Mouse (Mus musculus): ENCODE data around the gene Batf. TPM values are rescaled to one million over a fixed set of nuclear protein-coding genes. Genes with fewer than 3 reads are reported as not detected.
"Not testable (repeated sequence)": the region's sequence is repeated elsewhere in the genome, so short reads cannot be mapped to it uniquely, and the experiment has no call there.

Batf gene
- polyA plus RNA-seq, 1 experiment from 2014 or later = 0.68 TPM

GRCm38 (mm10) chr12:85647346-85647745 is 39.1 kb upstream of the Batf start:
- no peaks in the 10 kb centered on the region for H3K9me3 ChIP-seq (ENCODE audit: control insufficient read depth, low read length)
- no peak overlapping the region for H3K4me2 ChIP-seq (ENCODE audit: low read length)
- H3K4me1 ChIP-seq (ENCODE audit: control insufficient read depth, insufficient read depth, low read length) = no peaks in the 10 kb centered on the region
- H3K27me3 ChIP-seq (ENCODE audit: control insufficient read depth, insufficient read depth, low read length) = no peaks in the 10 kb centered on the region
- H3K36me3 ChIP-seq (ENCODE audit: control insufficient read depth, insufficient read depth, low read length) = no peaks in the 10 kb centered on the region
- no peak overlapping the region for H3K27ac ChIP-seq (replicated peaks; ENCODE audit: low read depth, low read length)
- DNase-seq (no peak), ATAC-seq (ENCODE audit: low FRiP score, low TSS enrichment) (no peak)
- 44% methylated on average over 10 of the region's 10 CpGs for WGBS
- no peak overlapping the region for H3K4me3 ChIP-seq (replicated peaks; ENCODE audit: low read depth, low read length)
- H3K9ac ChIP-seq (replicated peaks; ENCODE audit: low read length) = no peak overlapping the region

- no peak overlapping the region for H3K9ac ChIP-seq (replicated peaks; ENCODE audit: low read length)
- ATAC-seq (ENCODE audit: low FRiP score, low TSS enrichment) (no peak), DNase-seq (no peak)
- no peaks in the 10 kb centered on the region for H3K27me3 ChIP-seq (ENCODE audit: control insufficient read depth, insufficient read depth, low read length)
- no peak overlapping the region for H3K4me3 ChIP-seq (replicated peaks; ENCODE audit: low read depth, low read length)
- no peak overlapping the region for H3K4me2 ChIP-seq (ENCODE audit: low read length)
- H3K27ac ChIP-seq (replicated peaks; ENCODE audit: low read depth, low read length) = no peak overlapping the region
- no peaks in the 10 kb centered on the region for H3K36me3 ChIP-seq (ENCODE audit: control insufficient read depth, insufficient read depth, low read length)
- no peaks in the 10 kb centered on the region for H3K9me3 ChIP-seq (ENCODE audit: control insufficient read depth, low read length)
- 97% methylated on average over 1 of the region's 1 CpGs for WGBS
- H3K4me1 ChIP-seq (ENCODE audit: control insufficient read depth, insufficient read depth, low read length) = no peaks in the 10 kb centered on the region
Measured at GRCm38 (mm10) chr12:85647955-85648354, 38.5 kb upstream of the Batf start.

DNA sequence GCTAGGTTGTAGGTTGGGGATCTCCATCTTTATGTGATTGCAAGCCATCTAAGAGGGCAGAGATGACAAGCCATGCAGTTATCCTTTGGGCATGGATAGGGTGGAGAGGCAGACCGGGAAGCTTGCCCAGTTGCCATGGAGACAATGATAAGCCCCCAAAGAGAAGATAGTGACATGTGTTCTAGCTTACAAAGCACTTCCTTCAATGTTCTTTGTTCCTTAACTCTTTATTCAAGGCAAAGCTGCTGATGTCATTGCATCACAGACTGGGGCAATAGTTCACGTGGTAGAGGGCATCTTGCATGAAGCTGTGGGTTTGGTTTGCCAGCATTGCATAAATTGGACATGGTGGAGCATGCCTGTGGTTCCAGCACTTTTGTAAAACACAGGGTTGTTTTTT is 27.1 kb upstream of the Batf start:
- Histone ChIP-seq H3K27me3 (ENCODE audit: control insufficient read depth, insufficient read depth, low read length) (no peaks in the 10 kb centered on the region), H3K36me3 (ENCODE audit: control insufficient read depth, insufficient read depth, low read length) (no peaks in the 10 kb centered on the region), H3K4me2 (ENCODE audit: low read length) (no peak overlapping the region), H3K9me3 (ENCODE audit: control insufficient read depth, low read length) (no peaks in the 10 kb centered on the region), H3K9ac (replicated peaks; ENCODE audit: low read length) (no peak overlapping the region), H3K4me3 (replicated peaks; ENCODE audit: low read depth, low read length) (no peak overlapping the region), H3K4me1 (ENCODE audit: control insufficient read depth, insufficient read depth, low read length) (no peaks in the 10 kb centered on the region), H3K27ac (replicated peaks; ENCODE audit: low read depth, low read length) (no peak overlapping the region)
- 17% methylated on average over 2 of the region's 2 CpGs for WGBS
- no peak for ATAC-seq (ENCODE audit: low FRiP score, low TSS enrichment)
- peak; percentile 50 for DNase-seq

- H3K36me3 ChIP-seq (ENCODE audit: control insufficient read depth, insufficient read depth, low read length) = no peaks in the 10 kb centered on the region
- no peaks in the 10 kb centered on the region for H3K4me1 ChIP-seq (ENCODE audit: control insufficient read depth, insufficient read depth, low read length)
- no peak overlapping the region for H3K4me3 ChIP-seq (replicated peaks; ENCODE audit: low read depth, low read length)
- DNase-seq = no peak
- no peak overlapping the region for H3K27ac ChIP-seq (replicated peaks; ENCODE audit: low read depth, low read length)
- no peak overlapping the region for H3K9ac ChIP-seq (replicated peaks; ENCODE audit: low read length)
- H3K4me2 ChIP-seq (ENCODE audit: low read length) = no peak overlapping the region
- H3K27me3 ChIP-seq (ENCODE audit: control insufficient read depth, insufficient read depth, low read length) = no peaks in the 10 kb centered on the region
- ATAC-seq (ENCODE audit: low FRiP score, low TSS enrichment) = no peak
- 91% methylated on average over 12 of the region's 12 CpGs for WGBS
- H3K9me3 ChIP-seq (ENCODE audit: control insufficient read depth, low read length) = no peaks in the 10 kb centered on the region
Measured at GRCm38 (mm10) chr12:85660855-85661254, 25.6 kb upstream of the Batf start.

DNA sequence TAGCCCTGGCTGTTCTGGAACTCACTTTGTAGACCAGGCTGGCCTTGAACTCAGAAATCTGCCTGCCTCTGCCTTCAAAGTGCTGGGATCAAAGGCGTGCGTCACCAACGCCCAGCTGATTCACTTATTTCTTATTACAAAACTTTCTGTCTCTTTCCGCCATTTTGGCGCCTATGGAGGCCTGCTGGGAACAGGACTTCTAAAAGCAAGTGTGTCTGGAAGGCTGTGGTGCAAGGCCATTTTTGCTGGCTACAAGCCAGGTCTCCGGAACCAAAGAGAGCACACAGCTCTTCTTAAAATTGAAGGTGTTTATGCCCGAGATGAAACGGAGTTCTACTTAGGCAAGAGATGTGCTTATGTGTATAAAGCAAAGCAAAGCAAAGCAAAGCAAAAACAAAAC is 24.2 kb upstream of the Batf start:
- not testable (repeated sequence) for H3K27me3 ChIP-seq (ENCODE audit: control insufficient read depth, insufficient read depth, low read length); H3K4me3 ChIP-seq (replicated peaks; ENCODE audit: low read depth, low read length); H3K9ac ChIP-seq (replicated peaks; ENCODE audit: low read length); H3K4me2 ChIP-seq (ENCODE audit: low read length); H3K36me3 ChIP-seq (ENCODE audit: control insufficient read depth, insufficient read depth, low read length); H3K4me1 ChIP-seq (ENCODE audit: control insufficient read depth, insufficient read depth, low read length); ATAC-seq (ENCODE audit: low FRiP score, low TSS enrichment); DNase-seq; H3K27ac ChIP-seq (replicated peaks; ENCODE audit: low read depth, low read length); H3K9me3 ChIP-seq (ENCODE audit: control insufficient read depth, low read length)
- WGBS = 89% methylated on average over 8 of the region's 8 CpGs

DNA sequence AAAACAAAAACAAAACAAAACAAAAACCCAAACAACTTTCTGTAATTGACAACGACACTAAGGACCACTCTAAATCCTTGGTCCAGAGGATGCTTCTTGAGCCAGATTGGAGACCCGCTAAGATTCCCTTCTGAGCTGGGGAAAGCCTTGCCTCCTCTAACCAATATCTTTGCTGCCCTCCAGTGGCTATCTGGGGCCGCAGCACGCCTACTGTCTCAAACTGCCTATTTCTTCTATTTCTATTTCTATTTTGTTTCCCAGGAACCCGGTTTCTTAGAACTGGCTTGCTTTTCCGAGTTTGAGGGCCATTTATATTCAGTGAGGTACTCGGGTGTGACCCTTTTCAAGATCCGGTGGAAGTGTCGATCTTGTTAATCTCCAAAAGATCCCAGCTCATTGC is 23.6 kb upstream of the Batf start:
- H3K4me1 ChIP-seq (ENCODE audit: control insufficient read depth, insufficient read depth, low read length) = no peaks in the 10 kb centered on the region
- peak overlapping the region; percentile 33 for H3K4me2 ChIP-seq (ENCODE audit: low read length)
- H3K9me3 ChIP-seq (ENCODE audit: control insufficient read depth, low read length) = no peaks in the 10 kb centered on the region
- no peak overlapping the region for H3K9ac ChIP-seq (replicated peaks; ENCODE audit: low read length)
- DNase-seq = peak; percentile 93
- 12% methylated on average over 9 of the region's 9 CpGs for WGBS
- H3K36me3 ChIP-seq (ENCODE audit: control insufficient read depth, insufficient read depth, low read length) = no peaks in the 10 kb centered on the region
- H3K4me3 ChIP-seq (replicated peaks; ENCODE audit: low read depth, low read length) = no peak overlapping the region
- ATAC-seq (ENCODE audit: low FRiP score, low TSS enrichment) = no peak
- no peak overlapping the region for H3K27ac ChIP-seq (replicated peaks; ENCODE audit: low read depth, low read length)
- H3K27me3 ChIP-seq (ENCODE audit: control insufficient read depth, insufficient read depth, low read length) = no peaks in the 10 kb centered on the region

DNA sequence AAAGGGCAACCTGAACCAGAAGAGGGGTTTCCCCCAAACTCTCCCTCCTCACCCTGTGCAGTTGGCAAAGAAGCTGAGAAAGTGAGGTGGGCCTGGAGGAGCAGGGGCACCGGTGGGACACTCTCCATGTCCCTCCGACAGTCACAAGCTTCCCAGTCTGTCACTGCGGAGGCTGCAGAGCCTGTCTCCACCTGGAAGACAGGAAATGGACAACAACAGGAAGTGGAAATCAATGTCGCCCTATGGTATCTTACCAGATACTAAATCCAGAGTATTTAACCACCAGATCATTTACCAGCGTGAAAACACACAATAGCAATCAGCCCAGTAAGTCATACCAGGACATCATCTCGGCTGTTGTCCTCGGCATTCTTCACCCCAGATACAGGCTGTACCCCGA is 20.4 kb upstream of the Batf start:
- Histone ChIP-seq H3K4me1 (ENCODE audit: control insufficient read depth, insufficient read depth, low read length) (no peaks in the 10 kb centered on the region), H3K27me3 (ENCODE audit: control insufficient read depth, insufficient read depth, low read length) (no peaks in the 10 kb centered on the region), H3K4me3 (replicated peaks; ENCODE audit: low read depth, low read length) (no peak overlapping the region), H3K4me2 (ENCODE audit: low read length) (no peak overlapping the region), H3K9me3 (ENCODE audit: control insufficient read depth, low read length) (no peaks in the 10 kb centered on the region), H3K36me3 (ENCODE audit: control insufficient read depth, insufficient read depth, low read length) (no peaks in the 10 kb centered on the region), H3K27ac (replicated peaks; ENCODE audit: low read depth, low read length) (no peak overlapping the region), H3K9ac (replicated peaks; ENCODE audit: low read length) (no peak overlapping the region)
- 92% methylated on average over 8 of the region's 8 CpGs for WGBS
- no peak for ATAC-seq (ENCODE audit: low FRiP score, low TSS enrichment)
- no peak for DNase-seq

- no peaks in the 10 kb centered on the region for H3K9me3 ChIP-seq (ENCODE audit: control insufficient read depth, low read length)
- H3K4me1 ChIP-seq (ENCODE audit: control insufficient read depth, insufficient read depth, low read length) = no peaks in the 10 kb centered on the region
- no peaks in the 10 kb centered on the region for H3K27me3 ChIP-seq (ENCODE audit: control insufficient read depth, insufficient read depth, low read length)
- H3K36me3 ChIP-seq (ENCODE audit: control insufficient read depth, insufficient read depth, low read length) = no peaks in the 10 kb centered on the region
- no peak for ATAC-seq (ENCODE audit: low FRiP score, low TSS enrichment)
- no peak overlapping the region for H3K9ac ChIP-seq (replicated peaks; ENCODE audit: low read length)
- no peak for DNase-seq
- no peak overlapping the region for H3K4me2 ChIP-seq (ENCODE audit: low read length)
- H3K27ac ChIP-seq (replicated peaks; ENCODE audit: low read depth, low read length) = no peak overlapping the region
- 91% methylated on average over 7 of the region's 7 CpGs for WGBS
- H3K4me3 ChIP-seq (replicated peaks; ENCODE audit: low read depth, low read length) = no peak overlapping the region
Measured at GRCm38 (mm10) chr12:85667071-85667470, 19.4 kb upstream of the Batf start.

DNA sequence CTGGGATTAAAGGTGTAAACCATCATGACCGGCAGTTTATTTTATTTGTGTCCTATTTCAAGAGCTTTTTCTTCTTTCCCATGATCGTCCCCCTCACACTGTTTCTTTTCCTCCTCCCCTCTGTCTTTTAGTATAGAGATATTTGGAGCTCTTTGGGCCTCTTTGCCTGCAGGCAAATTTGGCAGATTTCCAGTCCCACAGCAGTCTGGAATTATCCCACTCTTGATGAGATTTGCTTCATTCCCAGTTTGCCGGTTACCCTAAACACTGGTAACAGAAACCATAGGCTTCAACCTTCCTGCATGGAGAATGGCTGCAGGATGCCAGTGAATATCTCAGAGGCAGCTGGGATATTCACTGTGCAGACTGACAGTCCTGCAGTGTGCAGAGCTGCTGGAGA is 17.8 kb upstream of the Batf start:
- no peaks in the 10 kb centered on the region for H3K27me3 ChIP-seq (ENCODE audit: control insufficient read depth, insufficient read depth, low read length)
- peak; percentile 47 for DNase-seq
- no peak overlapping the region for H3K9ac ChIP-seq (replicated peaks; ENCODE audit: low read length)
- H3K4me1 ChIP-seq (ENCODE audit: control insufficient read depth, insufficient read depth, low read length) = no peaks in the 10 kb centered on the region
- no peak for ATAC-seq (ENCODE audit: low FRiP score, low TSS enrichment)
- H3K4me3 ChIP-seq (replicated peaks; ENCODE audit: low read depth, low read length) = no peak overlapping the region
- no peaks in the 10 kb centered on the region for H3K36me3 ChIP-seq (ENCODE audit: control insufficient read depth, insufficient read depth, low read length)
- H3K9me3 ChIP-seq (ENCODE audit: control insufficient read depth, low read length) = no peaks in the 10 kb centered on the region
- no peak overlapping the region for H3K27ac ChIP-seq (replicated peaks; ENCODE audit: low read depth, low read length)
- WGBS = 60% methylated on average over 3 of the region's 3 CpGs
- H3K4me2 ChIP-seq (ENCODE audit: low read length) = no peak overlapping the region

Measured in midbrain, embryonic 14.5 days (tissue).